Mouse (Mus musculus) cerebellum, postnatal 36 days (tissue): ENCODE measurements around the gene Smg5.

Experiments
- DNase-seq, 2 experiments: peaks; one replicate each; pipeline ENCODE4 v3.0.0; 2021 to 2022; ENCODE audit warnings: mixed read lengths in 2 of 2

The Smg5 gene

DNA sequence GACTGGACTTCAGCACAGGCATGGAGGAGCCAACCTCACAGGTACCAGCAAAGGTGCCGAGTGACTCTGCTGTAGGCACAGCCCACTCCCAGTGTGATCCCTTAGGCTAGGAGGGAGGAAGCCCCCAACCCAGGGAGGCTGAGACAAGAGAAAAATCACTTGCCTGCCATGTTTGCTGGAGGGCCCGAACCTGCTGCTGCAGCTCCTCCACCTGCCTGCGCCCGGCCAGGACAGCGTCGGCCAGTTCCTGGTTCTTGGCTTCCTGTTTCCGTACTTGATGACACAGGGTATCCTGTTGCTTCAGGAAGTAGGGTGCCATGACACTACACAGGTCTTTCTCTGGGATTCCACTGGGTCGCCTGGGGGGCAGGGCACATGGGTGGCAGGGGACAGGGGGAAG is 59.7 kb downstream of the Smg5 start:
- DNase-seq, result no peak

DNA sequence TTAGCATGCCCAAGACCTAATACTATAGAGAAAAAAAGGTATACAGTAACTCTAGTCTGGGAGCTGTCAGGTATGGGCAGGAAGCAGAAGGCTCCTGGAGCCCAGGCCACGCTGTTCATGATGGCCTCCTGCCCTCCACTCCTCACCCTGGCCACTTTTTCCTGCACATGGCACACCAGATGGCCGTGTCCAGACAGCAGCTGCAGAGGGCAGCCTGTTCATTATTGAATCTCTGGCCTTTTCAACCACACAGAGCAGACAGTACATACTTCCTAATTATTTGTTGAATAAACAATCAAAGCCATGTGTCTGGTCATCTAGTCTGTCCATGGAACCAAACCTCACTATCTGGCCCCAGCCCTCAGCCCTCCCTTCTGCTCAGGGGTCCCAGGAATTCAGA is 62.6 kb downstream of the Smg5 start:
- peak; percentile 80 to 83 for DNase-seq

DNA sequence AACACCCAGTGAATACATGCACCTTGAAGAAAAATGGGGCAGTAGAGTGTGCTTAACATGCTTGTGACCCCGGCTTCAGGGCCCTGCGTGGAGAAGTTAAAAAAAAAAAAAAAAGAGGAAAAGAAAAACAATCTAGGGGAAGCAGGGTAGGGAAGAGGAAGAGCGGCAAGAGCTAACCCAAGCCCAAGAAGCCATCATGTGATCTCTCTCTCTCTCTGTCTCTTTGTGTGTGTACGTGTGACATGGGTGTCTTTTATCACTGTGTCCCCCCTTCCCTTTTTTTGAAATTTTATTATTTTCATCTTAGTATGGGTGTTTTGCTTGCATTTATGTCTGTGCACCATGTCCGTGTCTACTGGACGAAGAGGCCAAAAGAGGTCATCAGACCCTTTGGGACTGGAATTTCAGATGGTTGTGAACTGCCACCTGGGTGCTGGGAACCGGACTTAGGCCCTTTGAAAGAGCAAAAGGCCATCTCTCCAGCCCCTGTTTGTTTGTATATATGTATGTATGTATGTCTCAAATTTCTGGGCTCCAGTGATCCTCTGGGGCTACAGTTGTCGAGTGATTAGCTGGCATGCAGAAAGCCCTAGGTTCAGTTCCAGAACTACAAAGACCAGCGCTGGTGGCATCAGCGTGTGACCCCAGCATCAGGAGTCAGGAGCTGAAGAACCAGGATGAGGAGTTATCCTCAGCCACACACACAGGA is 67.6 kb downstream of the Smg5 start:
- no peak for DNase-seq

DNA sequence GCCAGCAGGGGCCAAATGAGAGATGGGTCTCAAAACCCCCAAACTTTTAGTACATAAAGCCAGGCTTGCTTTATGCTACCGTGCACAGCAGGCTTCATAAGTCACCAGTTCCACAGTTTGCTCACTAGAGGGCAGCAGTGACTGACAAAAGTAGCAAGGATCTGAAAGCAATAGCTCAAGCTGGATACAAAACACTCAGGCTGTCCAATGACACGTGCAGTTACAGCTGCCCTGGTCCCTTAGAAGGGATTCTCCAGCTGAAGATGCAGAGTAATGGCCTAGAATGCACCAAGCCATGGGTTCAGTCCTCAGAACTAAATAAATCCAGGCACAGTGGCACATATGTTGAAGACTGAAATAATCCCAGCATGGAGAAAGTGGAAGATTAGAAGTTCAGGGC is 71.0 kb downstream of the Smg5 start:
- peak; percentile 61 to 70 for DNase-seq

DNA sequence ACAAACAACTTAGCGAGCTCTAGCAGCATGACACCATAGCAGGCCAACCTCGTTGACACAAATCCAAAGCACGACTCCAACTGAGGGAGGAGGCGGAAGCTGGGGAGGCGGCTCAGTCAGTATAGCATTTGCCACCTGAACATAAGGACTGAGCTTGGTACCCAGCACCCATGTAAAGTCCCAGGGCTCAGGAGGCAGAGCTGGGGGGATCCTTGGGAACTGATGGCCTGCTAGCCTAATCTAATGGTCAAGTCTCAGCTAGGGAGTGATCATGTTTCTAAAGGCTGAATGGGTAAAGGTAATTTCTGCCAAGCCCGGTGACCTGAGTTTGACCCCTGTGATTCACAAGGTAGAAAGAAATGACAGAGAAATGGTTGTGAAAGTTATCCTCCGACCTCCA is 71.5 kb downstream of the Smg5 start:
- no peak for DNase-seq

DNA sequence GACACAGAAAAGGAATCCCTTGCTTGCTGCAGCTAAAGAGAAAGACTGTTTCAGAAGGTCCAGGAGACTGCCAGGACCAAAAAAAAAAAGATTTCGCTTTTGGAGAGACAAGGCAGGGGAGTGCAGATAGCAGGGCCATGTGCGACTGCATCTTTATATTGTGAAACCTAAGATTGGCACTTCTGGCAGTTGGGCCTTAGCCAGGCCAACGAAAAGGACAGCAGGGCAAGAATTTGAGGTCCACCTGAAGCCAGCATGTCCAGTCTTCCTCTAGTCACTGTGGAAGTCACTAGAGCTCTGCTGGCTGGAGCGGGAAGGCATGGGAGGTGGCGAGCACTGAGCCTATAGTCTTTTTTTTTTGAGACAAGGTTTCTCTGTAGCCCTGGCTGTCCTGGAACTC is 72.9 kb downstream of the Smg5 start:
- no peak for DNase-seq

DNA sequence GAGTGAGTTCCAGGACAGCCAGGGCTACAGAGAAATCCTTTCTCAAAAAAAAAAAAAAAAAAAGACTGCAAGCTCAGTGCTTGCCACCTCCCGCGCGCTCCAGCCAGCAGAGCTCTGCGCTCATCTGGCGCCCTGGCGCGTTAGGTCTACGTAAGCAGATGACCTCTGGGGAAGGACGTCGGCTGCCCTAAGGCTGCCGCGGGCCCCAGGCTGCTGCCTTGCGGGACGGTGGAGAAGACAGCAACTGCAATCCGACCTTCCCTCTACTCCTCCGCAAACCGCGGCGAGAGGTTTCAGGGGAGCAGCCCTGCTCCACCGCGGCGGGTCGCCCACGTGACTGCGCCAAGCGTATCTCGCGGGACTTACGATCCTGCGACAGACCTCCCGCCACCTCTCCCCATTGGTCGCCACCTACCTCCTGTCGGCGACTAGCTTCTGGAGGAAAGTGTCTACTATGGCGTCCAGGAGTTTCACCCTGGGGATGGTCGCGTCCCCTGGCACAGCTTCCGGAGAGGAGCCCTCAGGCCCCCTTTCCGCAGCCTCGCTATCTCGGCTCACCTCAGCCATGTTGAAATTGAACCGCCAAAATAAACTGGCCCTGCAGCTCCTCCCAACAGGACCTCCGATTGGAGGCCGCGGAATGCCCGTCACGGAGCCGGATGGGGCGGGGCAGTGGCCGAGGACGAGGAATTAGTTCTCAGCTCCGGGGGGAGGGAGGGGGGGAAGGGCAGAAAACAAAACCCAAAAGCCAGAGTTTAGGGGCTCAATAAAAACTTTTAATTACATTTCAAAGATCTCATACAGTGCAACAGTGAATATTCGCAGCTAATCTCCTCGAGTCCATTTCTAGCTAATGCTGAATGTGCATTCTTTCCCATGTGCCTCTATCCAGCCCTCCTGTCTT is 73.9 kb downstream of the Smg5 start, which contains the start of gene Pmf1:
Gene Pmf1 (minus strand): TSS at position 591 of the 904 bp plus-strand sequence.
- DNase-seq, result peak; percentile 84 to 91

DNA sequence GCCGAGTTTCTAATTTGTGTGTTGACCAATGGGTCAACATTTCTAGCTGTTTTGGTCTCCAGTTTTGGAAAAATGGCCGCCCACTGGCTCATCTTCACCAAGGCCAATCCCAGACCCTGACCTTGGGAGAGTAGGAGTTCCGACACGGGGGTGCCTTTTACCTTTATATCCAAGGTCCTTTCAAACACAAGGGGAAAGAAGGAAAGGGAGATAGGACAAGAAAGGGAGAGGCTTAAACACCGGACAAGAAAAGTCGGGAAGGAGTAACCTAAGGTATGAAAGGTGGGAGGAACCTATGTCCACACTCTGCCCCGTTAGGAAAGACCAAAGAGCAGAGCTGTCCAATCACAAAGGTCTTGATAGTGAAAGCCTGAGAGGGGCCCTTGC is 74.6 kb downstream of the Smg5 start:
- DNase-seq, result no peak

DNA sequence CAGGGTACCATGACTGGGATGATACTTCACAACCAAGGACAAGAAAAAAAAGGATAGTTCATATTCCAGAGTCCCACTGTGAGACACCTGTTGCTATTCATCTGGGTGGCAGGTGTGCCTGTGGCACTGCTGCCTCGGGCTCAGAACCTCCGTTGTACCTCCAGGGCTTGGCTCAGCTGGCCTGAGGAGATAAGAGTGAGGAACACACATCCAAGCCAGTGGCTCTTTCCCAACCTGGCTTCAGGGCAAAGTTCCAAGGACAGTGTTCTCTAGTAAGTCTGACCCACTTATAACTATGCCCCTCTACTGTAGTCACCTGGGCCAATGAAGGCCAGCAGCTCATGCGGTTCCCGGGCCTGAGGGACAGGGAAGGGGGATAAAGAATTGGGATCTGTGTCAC is 75.6 kb downstream of the Smg5 start:
- DNase-seq, result no peak
